Mouse (Mus musculus): ENCODE measurements around the gene Maml3. TPM values are rescaled to one million over a fixed set of nuclear protein-coding genes. Genes with fewer than 3 reads are reported as not detected.

Gene Maml3
- polyA plus RNA-seq, 1 experiment, result 12.7 TPM

DNA sequence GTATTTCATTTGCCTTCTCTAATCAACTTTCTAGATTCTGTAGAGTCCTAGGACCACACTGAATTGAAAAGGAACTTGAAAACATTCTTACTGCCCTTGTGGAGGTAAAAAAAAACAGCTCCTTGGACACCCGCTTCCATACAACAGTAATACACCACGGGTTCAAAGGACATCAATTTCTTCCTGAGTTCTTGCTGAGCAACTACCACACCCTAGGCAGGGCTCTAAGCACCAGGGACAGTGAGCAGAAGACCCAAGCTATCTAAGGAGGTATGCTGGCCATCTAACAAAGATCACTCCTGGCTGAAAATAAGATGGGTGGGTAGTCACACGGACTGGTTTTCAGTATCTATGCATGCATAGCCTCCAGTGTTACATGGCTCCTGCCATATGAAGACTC, 88.7 kb downstream of the Maml3 start:
- no peak for TF ChIP-seq POLR2A (IDR thresholded peaks at IDR 0.05; ENCODE audit: borderline replicate concordance, extremely low read depth, insufficient read depth, insufficient read length, poor library complexity, severe bottlenecking)

DNA sequence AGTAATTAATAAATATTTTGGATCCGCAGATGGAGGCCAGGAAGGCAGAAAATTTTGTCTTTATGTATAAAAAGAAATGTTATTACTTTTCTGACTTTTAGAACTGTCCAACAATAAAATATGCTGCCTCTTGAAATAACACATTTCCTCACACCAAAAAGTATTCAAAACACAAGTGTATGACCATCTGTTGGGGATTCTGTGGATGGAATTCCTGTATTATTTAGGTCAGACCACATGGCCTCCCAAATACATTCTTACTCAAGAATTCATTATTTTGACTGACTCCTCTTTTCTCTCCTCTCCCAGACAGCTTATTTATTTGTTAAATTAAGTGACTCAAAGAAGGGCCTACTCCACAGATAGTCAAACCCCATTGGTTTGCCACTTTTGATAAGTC, 89.3 kb downstream of the Maml3 start:
- no peak for DNase-seq (ENCODE audit: low read depth)
- TF ChIP-seq POLR2A (IDR thresholded peaks at IDR 0.05; ENCODE audit: borderline replicate concordance, extremely low read depth, insufficient read depth, insufficient read length, poor library complexity, severe bottlenecking) (no peak), CTCF (IDR thresholded peaks at IDR 0.05; ENCODE audit: borderline replicate concordance, extremely low read depth, insufficient read depth, insufficient read length) (no peak)

More for the DNA sequence above, 88.7 kb downstream of the Maml3 start:
- DNase-seq (ENCODE audit: low read depth), result no peak

DNA sequence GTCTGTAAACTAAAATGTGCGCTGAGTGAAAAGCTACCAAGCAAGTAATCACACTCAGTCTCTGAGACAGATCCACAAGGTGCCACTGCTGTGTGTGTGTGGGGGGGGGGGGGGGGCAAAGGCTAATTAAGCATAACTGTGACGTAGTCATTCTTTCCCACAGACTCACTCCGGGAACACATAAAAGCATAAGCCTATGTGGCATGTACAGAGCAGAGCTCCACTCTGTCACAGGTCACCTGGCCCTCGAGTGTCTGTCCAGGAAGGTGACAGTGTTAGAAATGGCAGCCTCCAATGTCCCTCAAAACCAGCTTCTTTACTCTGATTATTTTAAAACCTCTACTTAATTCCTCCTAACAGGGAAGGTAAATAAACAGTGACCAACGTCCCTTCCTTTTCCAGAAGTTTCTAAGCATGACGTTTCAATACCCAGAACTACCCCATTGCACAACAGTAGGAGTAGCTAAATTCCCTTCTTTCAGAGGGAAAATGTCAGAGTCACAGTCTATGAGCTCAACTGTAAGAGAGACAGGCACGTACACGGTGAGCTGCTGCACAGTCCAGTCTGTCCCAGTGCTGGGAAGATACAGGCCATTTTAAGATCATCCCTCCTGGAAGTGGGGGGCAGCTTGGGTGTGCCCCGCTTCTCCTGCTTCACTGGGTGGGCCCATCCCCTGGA, 93.7 kb downstream of the Maml3 start:
- TF ChIP-seq POLR2A (IDR thresholded peaks at IDR 0.05; ENCODE audit: borderline replicate concordance, extremely low read depth, insufficient read depth, insufficient read length, poor library complexity, severe bottlenecking), result no peak
- no peak for TF ChIP-seq CTCF (IDR thresholded peaks at IDR 0.05; ENCODE audit: borderline replicate concordance, extremely low read depth, insufficient read depth, insufficient read length)
- no peak for DNase-seq (ENCODE audit: low read depth)

DNA sequence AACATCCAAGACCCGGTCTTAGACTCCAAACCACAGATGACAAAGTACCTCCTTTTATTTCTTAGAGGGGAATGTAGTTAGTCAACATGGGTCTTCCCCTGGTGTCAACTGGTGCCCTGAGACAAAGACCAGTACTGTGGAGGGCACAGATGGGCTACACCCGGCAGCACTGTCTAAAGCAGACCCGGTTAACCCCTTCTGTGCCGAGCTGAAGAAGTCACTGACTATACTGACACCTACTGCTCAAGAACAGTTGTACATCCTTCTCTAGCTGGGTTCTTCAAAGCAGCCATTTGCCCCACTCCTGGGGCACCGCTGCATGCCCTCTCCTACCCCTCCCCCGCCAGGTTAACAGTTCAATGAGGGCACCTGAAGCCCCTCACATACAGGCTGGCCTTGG, 95.6 kb downstream of the Maml3 start:
- TF ChIP-seq CTCF (IDR thresholded peaks at IDR 0.05; ENCODE audit: borderline replicate concordance, extremely low read depth, insufficient read depth, insufficient read length), result peak; percentile 57; the same call in 1 of the 2 replicates
- TF ChIP-seq POLR2A (IDR thresholded peaks at IDR 0.05; ENCODE audit: borderline replicate concordance, extremely low read depth, insufficient read depth, insufficient read length, poor library complexity, severe bottlenecking), result no peak
- DNase-seq (ENCODE audit: low read depth), result peak; percentile 86

DNA sequence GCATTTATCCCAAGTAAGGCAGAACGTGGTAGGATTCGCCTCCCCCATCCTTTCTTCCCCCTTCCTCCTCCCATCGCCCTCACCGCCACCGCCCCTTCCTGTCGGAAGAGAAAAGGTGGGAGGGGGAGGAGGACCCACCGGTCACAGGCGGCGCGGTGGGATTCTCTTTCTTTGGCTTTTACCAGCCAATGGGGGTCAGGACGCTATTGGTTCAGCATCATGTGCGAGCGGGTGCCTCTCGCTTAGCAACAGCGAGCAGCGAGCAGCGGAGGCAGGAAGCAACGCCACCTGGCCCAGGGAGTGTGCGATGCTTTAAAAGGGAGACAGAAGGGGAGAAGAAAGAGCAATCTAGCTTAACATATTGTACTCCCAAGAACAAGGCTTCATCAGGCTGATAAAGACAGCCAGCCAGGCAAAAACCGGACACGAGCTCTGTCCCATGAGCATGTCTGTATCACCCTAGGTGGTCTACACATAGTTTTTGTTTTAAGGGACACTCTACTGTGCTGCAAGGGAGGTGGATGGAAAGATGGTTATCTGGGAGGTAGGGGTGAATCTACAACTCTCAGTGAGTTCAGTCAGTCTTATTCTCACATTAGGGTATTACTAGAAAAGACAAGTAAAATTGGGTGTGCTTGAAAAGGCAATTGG, 97.1 kb downstream of the Maml3 start:
- peak; percentile 98 for DNase-seq (ENCODE audit: low read depth)
- TF ChIP-seq POLR2A (IDR thresholded peaks at IDR 0.05; ENCODE audit: borderline replicate concordance, extremely low read depth, insufficient read depth, insufficient read length, poor library complexity, severe bottlenecking) (peak; percentile 1; the same call in 1 of the 2 replicates), CTCF (IDR thresholded peaks at IDR 0.05; ENCODE audit: borderline replicate concordance, extremely low read depth, insufficient read depth, insufficient read length) (peak; percentile 2; the same call in 1 of the 2 replicates)

DNA sequence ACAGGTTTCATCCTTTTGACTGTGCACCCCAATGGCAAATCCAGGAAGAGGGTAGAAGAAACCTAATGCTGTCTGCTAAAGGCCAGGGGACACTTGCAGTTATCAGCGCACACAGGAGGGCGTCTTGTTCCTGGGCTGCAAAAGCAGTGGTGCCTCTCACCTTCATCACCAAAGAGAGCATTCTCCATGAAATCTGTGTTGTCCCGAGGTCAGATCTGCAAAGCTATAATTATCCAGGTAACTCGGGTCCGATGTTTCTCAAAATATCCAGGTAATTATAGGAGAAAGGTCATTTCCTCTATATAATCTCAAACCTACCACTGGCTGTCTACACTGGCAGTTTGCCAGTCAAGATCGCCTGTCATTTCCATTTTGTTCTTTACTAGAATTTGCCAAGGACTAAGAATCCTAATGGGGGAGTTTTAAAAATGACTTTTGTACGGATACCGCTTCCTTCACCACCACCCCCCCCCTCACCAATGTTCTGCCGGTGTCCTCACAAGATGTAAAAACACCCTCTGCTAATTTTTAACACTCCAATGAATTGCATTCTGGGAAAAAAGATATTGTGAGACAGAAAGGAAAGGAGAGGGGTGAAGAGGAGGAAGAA, 98.0 kb downstream of the Maml3 start:
- DNase-seq (ENCODE audit: low read depth), result peak; percentile 53
- no peak for TF ChIP-seq POLR2A (IDR thresholded peaks at IDR 0.05; ENCODE audit: borderline replicate concordance, extremely low read depth, insufficient read depth, insufficient read length, poor library complexity, severe bottlenecking)
- no peak for TF ChIP-seq CTCF (IDR thresholded peaks at IDR 0.05; ENCODE audit: borderline replicate concordance, extremely low read depth, insufficient read depth, insufficient read length)

DNA sequence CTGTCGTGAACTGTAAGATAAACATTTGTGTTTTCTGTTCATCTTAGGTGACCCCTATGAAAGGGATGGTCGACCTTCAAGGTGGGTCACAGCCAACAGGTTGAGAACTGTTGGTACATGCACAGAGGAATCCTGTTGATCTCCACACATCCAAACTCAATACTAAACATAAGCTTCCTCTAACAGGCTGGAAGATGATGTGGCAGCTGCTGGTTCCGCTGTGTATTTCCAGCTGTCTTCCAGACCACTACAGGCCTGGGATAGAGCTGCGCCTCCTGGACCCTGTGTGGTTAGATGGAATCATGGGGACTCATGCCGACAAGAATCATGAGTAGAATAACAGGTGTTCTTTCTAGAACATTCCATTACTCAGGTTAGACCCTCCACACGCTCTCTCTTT, 101.2 kb downstream of the Maml3 start:
- TF ChIP-seq POLR2A (IDR thresholded peaks at IDR 0.05; ENCODE audit: borderline replicate concordance, extremely low read depth, insufficient read depth, insufficient read length, poor library complexity, severe bottlenecking), result no peak
- DNase-seq (ENCODE audit: low read depth), result no peak

DNA sequence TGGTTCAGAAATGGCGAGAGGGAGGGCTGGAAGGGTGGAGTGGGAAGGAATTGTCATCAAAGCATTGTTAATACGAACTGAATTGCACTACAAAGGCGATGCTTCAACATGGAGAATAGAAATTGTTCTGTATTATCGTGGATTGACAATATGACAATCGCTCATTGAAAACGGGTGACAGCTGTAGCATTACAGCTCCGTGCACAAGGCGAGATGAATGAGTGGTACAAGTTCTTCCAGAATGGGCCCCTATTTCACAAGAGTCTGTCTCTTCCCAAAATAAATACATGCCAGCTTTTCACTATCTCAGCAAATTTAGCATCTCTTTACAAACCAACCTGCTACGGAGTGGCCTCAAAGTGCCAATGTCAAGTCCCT, 103.4 kb downstream of the Maml3 start:
- peak; percentile 56 for DNase-seq (ENCODE audit: low read depth)
- TF ChIP-seq CTCF (IDR thresholded peaks at IDR 0.05; ENCODE audit: borderline replicate concordance, extremely low read depth, insufficient read depth, insufficient read length) (no peak), POLR2A (IDR thresholded peaks at IDR 0.05; ENCODE audit: borderline replicate concordance, extremely low read depth, insufficient read depth, insufficient read length, poor library complexity, severe bottlenecking) (no peak)

DNA sequence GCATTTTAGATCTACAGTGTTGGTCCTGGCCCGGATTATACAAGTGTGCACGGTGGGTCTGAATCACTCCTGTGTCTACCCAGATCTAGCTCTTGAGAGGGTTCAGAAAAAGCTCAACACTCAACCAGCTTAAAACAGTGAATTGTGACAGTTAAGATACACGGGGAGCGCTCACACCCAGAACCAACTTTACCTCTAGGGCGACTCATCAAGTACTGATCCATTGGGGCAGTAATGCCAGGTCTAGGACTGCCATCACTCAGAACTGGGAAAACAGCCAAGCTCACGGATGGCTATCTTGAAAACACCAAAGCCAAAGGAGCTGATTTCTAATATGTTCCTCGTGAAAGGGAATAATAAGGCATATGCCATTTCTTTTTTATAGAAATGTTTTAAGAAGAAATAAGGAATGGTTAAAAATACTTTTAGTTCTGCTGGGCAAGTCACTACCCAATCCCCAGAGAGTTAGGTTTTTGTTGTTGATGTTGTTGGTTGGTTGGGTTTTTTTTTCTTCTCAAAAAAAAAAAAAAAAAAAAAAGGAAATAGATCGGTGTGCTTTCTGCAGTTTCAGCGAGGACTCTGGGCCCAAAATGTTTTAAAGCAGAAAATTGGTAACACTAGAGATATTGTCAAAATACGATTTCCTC, 103.9 kb downstream of the Maml3 start:
- DNase-seq (ENCODE audit: low read depth), result no peak
- TF ChIP-seq CTCF (IDR thresholded peaks at IDR 0.05; ENCODE audit: borderline replicate concordance, extremely low read depth, insufficient read depth, insufficient read length) (no peak), POLR2A (IDR thresholded peaks at IDR 0.05; ENCODE audit: borderline replicate concordance, extremely low read depth, insufficient read depth, insufficient read length, poor library complexity, severe bottlenecking) (no peak)

DNA sequence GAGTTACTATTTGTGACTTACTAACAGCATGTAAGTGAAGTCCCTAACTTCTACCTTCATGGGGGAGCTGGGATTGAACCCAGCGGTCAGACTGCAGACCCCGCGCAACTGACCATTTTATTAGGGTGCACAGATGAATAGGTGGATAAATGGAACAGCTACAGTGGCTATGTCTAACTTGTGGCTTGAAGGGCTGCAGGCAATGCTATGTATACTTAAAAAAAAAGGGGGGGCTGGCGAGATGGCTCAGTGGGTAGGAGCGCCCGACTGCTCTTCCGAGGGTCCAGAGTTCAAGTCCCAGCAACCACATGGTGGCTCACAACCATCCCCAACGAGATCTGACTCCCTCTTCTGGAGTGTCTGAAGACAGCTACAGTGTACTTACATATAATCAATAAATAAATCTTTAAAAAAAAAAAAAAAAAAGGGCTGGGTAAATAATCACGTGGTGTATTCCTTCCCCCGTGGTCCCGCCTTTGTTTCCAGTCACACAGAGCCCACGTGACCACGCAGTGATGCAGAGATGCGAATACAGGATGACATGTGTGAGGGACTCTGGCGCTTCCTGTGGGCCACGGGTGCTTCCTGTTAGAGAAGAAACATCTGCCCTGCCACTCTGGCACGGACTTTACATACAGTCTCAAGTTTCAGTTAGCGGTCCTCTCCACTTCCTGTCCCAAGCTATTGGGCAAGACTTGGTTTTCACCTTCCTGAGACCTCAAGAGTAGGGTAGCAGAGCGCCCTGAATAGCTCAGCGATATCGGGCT, 105.0 kb downstream of the Maml3 start:
- TF ChIP-seq POLR2A (IDR thresholded peaks at IDR 0.05; ENCODE audit: borderline replicate concordance, extremely low read depth, insufficient read depth, insufficient read length, poor library complexity, severe bottlenecking) (no peak), CTCF (IDR thresholded peaks at IDR 0.05; ENCODE audit: borderline replicate concordance, extremely low read depth, insufficient read depth, insufficient read length) (no peak)
- DNase-seq (ENCODE audit: low read depth), result no peak

All from brain, embryonic 14.5 days (tissue).